Mouse (Mus musculus) stomach, postnatal 0 days (tissue): ENCODE results near the gene Rab27a.

ENCODE experiments used
- CTCF ChIP-seq: IDR thresholded peaks from 2 replicates; pipeline ENCODE4 v1.5.1; 2016; ENCODE audit warnings: antibody characterized with exemption, low read depth, mild to moderate bottlenecking, moderate library complexity
- EP300 ChIP-seq: optimal IDR thresholded peaks from 2 replicates; pipeline ENCODE3; 2016; ENCODE audit warnings: antibody characterized with exemption

DNA sequence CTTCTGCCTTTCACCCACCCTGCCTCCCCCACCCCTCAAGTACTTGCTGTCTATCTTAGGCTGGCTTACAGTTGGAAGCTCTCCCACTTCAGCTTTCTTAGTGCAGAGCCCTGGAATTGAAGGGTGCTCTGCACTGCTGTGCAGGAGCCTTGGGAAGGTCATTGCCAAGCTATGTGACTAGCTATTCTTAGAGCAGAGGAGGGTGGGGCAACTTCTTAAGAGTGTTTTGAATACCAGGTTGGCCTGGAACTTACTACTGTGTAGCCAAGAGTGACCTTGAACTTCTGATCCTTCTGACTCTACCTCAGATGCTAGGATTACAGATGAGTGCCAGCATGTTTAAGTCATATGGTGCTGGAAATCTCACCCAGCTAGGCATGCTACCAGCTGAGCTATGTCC, 48.5 kb upstream of the Rab27a start:
- TF ChIP-seq CTCF (no peak), EP300 (no peak)
